Mouse (Mus musculus) ovary, adult 18-20 months (tissue): Measurements from ENCODE around the gene Exosc9.
"Not testable (repeated sequence)": the region's sequence is repeated elsewhere in the genome, so short reads cannot be mapped to it uniquely, and the experiment has no call there.

ENCODE experiments used
- DNase-seq: peaks from one replicate; pipeline ENCODE4 v3.0.0; 2022; ENCODE audit warnings: low spot score, mixed read lengths

The Exosc9 gene

GRCm38 (mm10) chr3:36551851-36552384, 488 bp upstream of the Exosc9 start:
- DNase-seq = no peak

- no peak for DNase-seq
Observed at GRCm38 (mm10) chr3:36557601-36558000, 5.2 kb downstream of the Exosc9 start.

- no peak for DNase-seq
Observed at GRCm38 (mm10) chr3:36559606-36560005, 7.2 kb downstream of the Exosc9 start.

- DNase-seq = no peak
Observed at GRCm38 (mm10) chr3:36563666-36564065, 11.3 kb downstream of the Exosc9 start.

DNA sequence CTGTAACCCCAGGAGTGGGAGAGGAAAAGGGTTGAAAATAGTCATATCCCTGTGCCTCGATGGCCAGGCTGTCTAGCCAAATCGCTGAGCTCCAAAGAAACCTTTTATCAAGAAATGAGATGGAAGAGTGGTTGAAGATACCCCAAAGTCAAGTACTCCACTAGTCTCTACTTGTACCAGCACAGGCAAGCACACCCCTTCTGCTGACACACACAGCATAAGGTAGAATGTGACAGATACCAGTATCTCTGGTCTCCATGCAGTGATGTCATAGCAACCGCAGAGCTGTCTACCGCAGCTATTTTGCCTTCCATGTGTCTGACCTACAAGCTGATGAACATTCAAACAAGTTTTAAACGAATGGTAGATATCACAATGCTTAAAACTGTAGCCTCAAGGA, 17.4 kb downstream of the Exosc9 start:
- no peak for DNase-seq

GRCm38 (mm10) chr3:36571361-36571826, 19.0 kb downstream of the Exosc9 start:
- DNase-seq = no peak

DNA sequence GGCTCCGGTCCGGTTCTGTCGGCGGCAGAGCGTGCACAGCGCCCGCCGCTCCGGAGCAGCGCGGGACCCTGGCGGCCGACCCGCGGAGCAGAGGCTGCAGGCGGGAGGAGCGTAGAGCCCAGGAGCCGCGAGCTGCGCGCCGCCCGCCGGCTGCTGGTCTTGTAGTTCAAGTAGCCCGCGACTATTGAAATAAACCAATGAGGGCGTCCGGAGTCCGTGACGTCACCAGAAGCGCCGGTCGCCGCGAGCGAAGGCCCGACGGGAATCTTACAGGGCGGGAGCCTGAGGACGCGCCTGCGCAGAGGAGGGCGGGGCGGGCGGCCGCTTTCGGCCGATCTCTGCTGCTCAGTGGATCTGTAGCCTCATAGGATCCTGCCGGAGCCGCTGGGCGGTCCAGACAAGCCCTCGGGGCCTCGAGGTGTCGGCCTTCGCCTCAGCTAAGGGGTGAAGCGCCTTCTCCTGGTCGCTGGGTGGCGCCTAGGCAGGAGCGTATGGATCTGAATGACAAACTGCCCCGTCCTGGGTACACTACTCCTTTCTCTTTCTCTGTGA, 19.5 kb downstream of the Exosc9 start, which contains the start of gene Ccna2:
Gene Ccna2 (minus strand): TSS at position 324 of the 552 bp plus-strand sequence.
- peak; percentile 98 for DNase-seq

DNA sequence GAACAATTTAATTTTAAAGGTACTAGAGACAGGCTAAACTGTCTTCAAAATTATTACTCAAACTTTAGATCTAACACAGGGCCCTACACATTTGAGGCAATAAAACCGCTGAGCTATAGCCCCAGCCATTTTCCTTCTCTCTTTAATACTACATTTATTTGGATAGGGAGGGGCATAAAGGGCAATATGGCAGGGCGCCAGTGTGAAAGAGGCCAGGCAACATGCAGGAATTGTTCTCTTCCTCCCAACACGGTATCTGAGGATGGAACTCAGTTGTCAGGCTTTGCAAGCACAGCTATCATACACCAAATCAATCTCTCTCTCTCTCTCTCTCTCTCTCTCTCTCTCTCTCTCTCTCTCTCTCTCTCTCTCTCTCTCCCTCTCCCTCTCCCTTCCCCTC, 46.4 kb downstream of the Exosc9 start:
- no peak for DNase-seq

- DNase-seq = not testable (repeated sequence)
Observed at GRCm38 (mm10) chr3:36599773-36600172, 47.4 kb downstream of the Exosc9 start.

- no peak for DNase-seq
Observed at GRCm38 (mm10) chr3:36605894-36606783, 53.7 kb downstream of the Exosc9 start.

- DNase-seq = no peak
Observed at GRCm38 (mm10) chr3:36612687-36613086, 60.3 kb downstream of the Exosc9 start.

DNA sequence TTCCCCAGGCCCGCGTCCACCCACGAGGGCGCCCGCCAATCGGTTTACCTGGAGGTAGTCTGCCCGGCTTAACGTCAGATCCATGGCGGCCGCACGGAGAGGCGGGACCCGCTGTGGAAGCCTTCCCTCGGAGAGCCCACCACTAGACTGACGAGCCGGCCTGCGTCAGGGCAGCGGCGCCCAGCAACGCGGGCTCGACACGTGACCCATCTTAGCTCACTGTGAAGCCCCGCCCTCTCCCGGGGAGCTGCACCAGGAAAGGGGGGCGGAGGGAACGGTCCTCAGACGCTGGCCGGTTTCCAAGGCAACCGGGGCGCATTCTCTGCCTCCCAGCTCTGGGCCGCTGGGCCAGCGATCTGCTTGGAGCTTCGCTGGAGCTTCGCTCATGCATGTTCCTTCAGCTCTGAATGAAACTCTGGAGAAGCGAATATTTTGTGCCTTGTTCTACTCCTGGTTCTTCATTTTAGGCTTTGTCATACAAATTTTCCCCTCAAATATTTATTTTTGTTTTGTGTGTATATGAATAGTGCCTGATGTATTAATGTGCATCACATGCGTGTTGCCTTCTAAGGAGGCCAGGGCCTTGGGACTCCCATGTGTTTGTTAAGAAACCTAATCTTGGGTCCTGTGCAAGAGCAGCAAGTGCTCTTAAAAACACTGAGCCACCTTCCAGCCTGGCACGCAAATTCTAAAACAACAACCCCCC, 60.9 kb downstream of the Exosc9 start, which contains the start of gene Bbs7:
Gene Bbs7 (minus strand): TSS at position 276 of the 706 bp plus-strand sequence.
- DNase-seq = peak; percentile 93

DNA sequence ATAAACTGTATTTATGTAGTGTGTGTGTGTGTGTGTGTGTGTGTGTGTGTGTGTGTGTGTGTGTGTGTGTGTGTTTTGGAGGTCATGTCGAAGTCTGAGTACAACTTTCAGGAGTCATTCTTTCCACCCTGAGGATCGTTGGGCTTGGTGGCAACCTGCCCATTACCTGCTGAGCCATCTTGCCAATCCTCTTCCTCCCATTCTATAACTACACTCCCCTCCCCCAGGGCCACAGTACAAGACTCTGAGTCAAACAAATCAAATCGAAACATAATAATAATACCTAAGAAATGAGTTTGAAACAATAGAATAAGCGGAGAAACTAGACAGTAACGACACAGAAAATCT, 61.5 kb downstream of the Exosc9 start:
- no peak for DNase-seq
